Mouse (Mus musculus): ENCODE measurements around the gene Zic1.

GRCm38 (mm10) chr9:91354434-91355269, 11.0 kb downstream of the Zic1 start:
- TF ChIP-seq CTCF (IDR thresholded peaks at IDR 0.05; ENCODE audit: extremely low read depth, insufficient read depth, insufficient read length, insufficient replicate concordance) (no peak), POLR2A (IDR thresholded peaks at IDR 0.05; ENCODE audit: low read depth, low read length) (no peak)

All from spleen, adult 2 months (tissue).